Mouse (Mus musculus): ENCODE results near the gene Vmn1r58. TPM values are rescaled to one million over a fixed set of nuclear protein-coding genes. Genes with fewer than 3 reads are reported as not detected.
"Not testable (repeated sequence)": the region's sequence is repeated elsewhere in the genome, so short reads cannot be mapped to it uniquely, and the experiment has no call there.

Gene Vmn1r58
- not detected in 2 replicates for polyA plus RNA-seq (2016; fragmentation: Nextera tagmentation; extraction: Ambion mirVana)

DNA sequence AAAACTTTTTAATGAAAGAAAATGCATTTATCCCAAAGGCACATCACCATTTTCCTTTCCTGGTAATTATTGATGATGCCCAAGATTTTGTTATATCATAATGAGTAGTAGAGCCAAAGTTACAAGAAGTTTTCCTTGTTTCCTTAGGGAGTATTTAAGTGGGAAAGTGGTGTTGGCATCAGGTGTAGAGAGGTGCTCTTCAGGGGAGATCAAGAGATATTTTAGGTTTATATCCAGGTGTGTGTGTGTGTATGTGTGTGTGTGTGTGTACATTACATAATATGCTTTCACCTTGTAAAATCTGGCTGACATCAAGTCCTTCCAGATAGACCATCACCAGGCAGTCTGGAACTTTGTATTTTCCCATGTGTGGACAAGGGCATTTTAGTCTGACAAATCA, at the start of gene Vmn1r58:
Gene Vmn1r58, minus strand, starts transcription at position 101 of the 400 bp plus-strand sequence.
- H3K27me3 ChIP-seq; H3K27ac ChIP-seq; H3K4me3 ChIP-seq; H3K4me2 ChIP-seq (replicated peaks); H3K4me1 ChIP-seq; H3K36me3 ChIP-seq; ATAC-seq (ENCODE audit: low FRiP score); H3K9ac ChIP-seq: not testable (repeated sequence)
- H3K9me3 ChIP-seq (replicated peaks), result 0 out of 2 replicates have a peak, but pooled peaks cover 11% of the 10 kb centered on the region

DNA sequence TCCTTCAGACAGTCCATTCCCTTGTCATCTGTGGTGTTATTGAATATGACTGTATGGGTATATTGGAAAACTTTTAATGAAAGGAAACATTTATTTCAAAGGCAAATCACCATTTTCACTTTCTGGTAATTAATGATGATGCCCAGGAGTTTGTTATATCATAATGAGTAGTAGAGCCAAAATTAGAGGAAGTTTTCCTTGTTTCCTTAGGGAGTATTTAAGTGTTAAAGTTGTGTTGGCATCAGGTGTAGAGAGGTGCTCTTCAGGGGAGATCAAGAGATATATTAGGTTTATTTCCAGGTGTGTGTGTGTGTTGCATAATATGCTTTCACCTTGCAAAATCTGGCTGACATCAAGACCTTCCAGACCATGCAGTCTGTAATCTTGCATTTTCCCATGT, 43.5 kb upstream of the Vmn1r58 start, which contains the start of gene Vmn1r59:
Gene Vmn1r59, minus strand, starts transcription at position 101 of the 400 bp plus-strand sequence.
- Histone ChIP-seq H3K4me2 (replicated peaks) (no peak within 1 kb of the TSS), H3K4me1 (no peaks in the 10 kb centered on the region), H3K27ac (no peak within 1 kb of the TSS), H3K27me3 (no peaks in the 10 kb centered on the region), H3K9me3 (replicated peaks) (peaks cover 40% of the 10 kb centered on the region), H3K36me3 (no peaks in the 10 kb centered on the region), H3K4me3 (no peak within 1 kb of the TSS), H3K9ac (no peak within 1 kb of the TSS)
- no peak for ATAC-seq (ENCODE audit: low FRiP score)

DNA sequence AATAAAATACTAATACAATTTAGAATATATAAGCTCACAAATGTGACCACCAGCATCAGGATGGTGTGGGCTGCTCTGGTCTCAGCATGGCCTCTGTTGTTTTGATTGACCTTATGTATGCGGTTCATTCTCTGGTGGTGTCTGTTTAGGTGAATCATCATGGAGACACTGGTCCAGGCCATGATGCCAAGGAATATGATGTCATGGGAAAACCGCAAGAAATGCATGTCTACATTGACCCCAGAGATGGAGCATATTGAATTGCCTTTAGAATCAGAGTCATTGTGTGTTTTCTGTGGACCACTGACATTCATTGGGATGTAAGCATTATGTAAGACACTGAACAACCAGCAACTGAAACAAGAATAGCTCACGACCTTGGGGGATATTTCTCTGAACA, 40.8 kb upstream of the Vmn1r58 start:
- H3K36me3 ChIP-seq; H3K4me3 ChIP-seq; H3K4me1 ChIP-seq; H3K27ac ChIP-seq; H3K4me2 ChIP-seq (replicated peaks); ATAC-seq (ENCODE audit: low FRiP score); H3K9ac ChIP-seq; H3K27me3 ChIP-seq: not testable (repeated sequence)
- WGBS, result 72% methylated on average over 3 of the region's 3 CpGs
- H3K9me3 ChIP-seq (replicated peaks), result peaks cover 38% of the 10 kb centered on the region

DNA sequence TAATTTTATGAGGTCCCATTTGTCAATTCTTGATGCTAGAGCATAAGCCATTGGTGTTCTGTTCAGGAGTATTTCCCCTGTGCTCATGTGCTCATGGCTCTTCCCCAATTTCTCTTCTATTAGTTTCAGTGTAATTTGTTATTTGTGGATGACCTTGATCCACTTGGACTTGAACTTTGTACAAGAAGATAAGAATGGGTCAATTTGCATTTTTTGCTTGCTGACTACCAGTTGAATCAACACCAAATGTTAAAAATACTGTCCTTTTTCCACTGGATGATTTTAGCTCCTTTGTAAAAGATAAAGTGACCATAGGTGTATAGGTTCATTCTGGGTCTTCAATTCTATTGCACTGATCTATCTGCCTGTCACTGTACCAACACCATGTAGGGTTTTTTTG, 35.4 kb upstream of the Vmn1r58 start:
- Histone ChIP-seq H3K9ac (no peak overlapping the region), H3K4me1 (no peaks in the 10 kb centered on the region), H3K27me3 (no peaks in the 10 kb centered on the region), H3K4me2 (replicated peaks) (no peak overlapping the region), H3K27ac (no peak overlapping the region), H3K36me3 (no peaks in the 10 kb centered on the region), H3K4me3 (no peak overlapping the region), H3K9me3 (replicated peaks) (peaks cover 19% of the 10 kb centered on the region)
- ATAC-seq (ENCODE audit: low FRiP score), result no peak

DNA sequence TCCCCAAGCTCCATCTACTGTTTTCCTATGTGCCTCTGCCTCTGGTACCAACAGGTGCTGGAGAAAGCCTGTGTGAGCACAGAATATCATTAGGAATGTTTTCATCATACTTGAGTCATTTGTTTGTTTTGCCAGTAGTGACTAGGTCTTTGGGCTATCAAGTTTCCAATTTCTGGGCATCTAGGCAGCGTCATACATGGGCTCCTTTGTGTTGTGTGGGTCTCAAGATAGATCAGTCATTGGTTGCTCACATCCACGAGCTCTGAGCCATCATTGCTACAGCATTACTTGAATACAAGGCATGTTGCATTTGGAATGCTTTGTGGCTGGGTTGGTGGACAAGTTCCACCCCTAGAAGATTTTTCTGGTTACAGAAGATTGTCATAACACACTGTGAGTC, 7.0 kb downstream of the Vmn1r58 start:
- WGBS, result 37% methylated on average over 2 of the region's 2 CpGs
- Histone ChIP-seq H3K9me3 (replicated peaks) (peaks cover 23% of the 10 kb centered on the region), H3K27ac (no peak overlapping the region), H3K4me3 (no peak overlapping the region), H3K4me1 (no peaks in the 10 kb centered on the region), H3K36me3 (no peaks in the 10 kb centered on the region), H3K27me3 (no peaks in the 10 kb centered on the region), H3K4me2 (replicated peaks) (no peak overlapping the region), H3K9ac (no peak overlapping the region)
- ATAC-seq (ENCODE audit: low FRiP score), result no peak

DNA sequence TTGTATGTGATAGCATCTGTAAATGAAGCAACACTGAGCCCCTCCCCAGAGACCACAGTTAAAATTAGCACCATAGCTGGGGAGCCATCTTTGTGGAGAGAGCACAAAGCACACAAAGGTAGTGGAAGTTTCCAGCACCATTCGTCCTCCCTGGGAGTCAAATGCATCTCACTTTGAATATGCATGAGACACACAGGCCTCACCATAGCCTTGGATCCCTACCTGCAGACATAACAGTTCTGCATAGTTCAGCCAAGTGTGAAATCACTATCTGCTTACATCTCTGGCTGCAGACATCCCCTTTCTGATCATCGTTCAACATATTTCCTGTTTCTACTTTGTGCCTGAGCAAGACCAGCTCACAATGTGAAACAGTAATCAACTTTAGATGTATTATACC, 46.5 kb downstream of the Vmn1r58 start:
- no peak overlapping the region for H3K4me2 ChIP-seq (replicated peaks)
- 80% methylated on average over 2 of the region's 2 CpGs for WGBS
- H3K4me3 ChIP-seq, result no peak overlapping the region
- no peak overlapping the region for H3K9ac ChIP-seq
- no peaks in the 10 kb centered on the region for H3K4me1 ChIP-seq
- no peaks in the 10 kb centered on the region for H3K36me3 ChIP-seq
- H3K27ac ChIP-seq, result no peak overlapping the region
- no peak for ATAC-seq (ENCODE audit: low FRiP score)
- H3K9me3 ChIP-seq (replicated peaks), result peaks cover 49% of the 10 kb centered on the region
- no peaks in the 10 kb centered on the region for H3K27me3 ChIP-seq

DNA sequence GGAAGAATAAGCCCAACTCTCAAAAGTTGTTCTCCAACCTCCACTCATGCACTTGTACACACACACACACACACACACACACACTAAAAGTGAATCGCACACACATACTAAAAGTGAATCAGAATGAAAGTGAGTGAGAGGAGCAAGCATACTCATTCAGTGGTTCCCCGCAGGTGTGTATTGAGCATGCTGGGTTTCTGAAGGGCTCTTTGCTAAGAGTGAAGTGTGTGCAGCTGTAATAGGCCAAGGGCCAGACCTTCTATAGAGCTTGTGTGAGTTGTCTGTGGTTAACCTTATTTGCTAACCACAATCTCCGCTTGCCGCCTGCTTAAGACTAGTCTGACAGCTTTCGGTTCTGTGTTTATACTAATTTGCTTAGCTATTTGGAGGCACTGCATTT, 49.6 kb downstream of the Vmn1r58 start:
- Histone ChIP-seq H3K4me1 (no peaks in the 10 kb centered on the region), H3K9ac (no peak overlapping the region), H3K4me2 (replicated peaks) (no peak overlapping the region), H3K27me3 (no peaks in the 10 kb centered on the region), H3K4me3 (no peak overlapping the region), H3K9me3 (replicated peaks) (peaks cover 66% of the 10 kb centered on the region), H3K36me3 (no peaks in the 10 kb centered on the region), H3K27ac (no peak overlapping the region)
- no peak for ATAC-seq (ENCODE audit: low FRiP score)
- WGBS, result 92% methylated on average over 5 of the region's 5 CpGs

Other genes starting within 250 kb of the Vmn1r58 start
- not detected in 2 replicates for gene Vmn1r56, start 216.6 kb downstream of the Vmn1r58 start, polyA plus RNA-seq (2016; fragmentation: Nextera tagmentation; extraction: Ambion mirVana)
- gene Vmn1r57, start 194.9 kb downstream of the Vmn1r58 start, polyA plus RNA-seq (2016; fragmentation: Nextera tagmentation; extraction: Ambion mirVana), result not detected in 2 replicates
- not detected in 2 replicates for gene Gm5065, start 62.9 kb downstream of the Vmn1r58 start, polyA plus RNA-seq (2016; fragmentation: Nextera tagmentation; extraction: Ambion mirVana)
- gene Nlrp2, start 62.4 kb downstream of the Vmn1r58 start, polyA plus RNA-seq (2016; fragmentation: Nextera tagmentation; extraction: Ambion mirVana), result not detected in 2 replicates
- gene Vmn1r59, start 43.4 kb upstream of the Vmn1r58 start, polyA plus RNA-seq (2016; fragmentation: Nextera tagmentation; extraction: Ambion mirVana), result not detected in 2 replicates
- gene Vmn2r28, start 80.6 kb upstream of the Vmn1r58 start, polyA plus RNA-seq (2016; fragmentation: Nextera tagmentation; extraction: Ambion mirVana), result not detected in 2 replicates
- gene Vmn1r60, start 133.9 kb upstream of the Vmn1r58 start, polyA plus RNA-seq (2016; fragmentation: Nextera tagmentation; extraction: Ambion mirVana), result not detected in 2 replicates
- not detected in 2 replicates for gene Vmn1r61, start 199.9 kb upstream of the Vmn1r58 start, polyA plus RNA-seq (2016; fragmentation: Nextera tagmentation; extraction: Ambion mirVana)